Mouse (Mus musculus) neutrophil, adult 83 days (primary cell): ENCODE measurements around the gene Znhit3. TPM values are rescaled to one million over a fixed set of nuclear protein-coding genes. Genes with fewer than 3 reads are reported as not detected.

Experiments used
- total RNA-seq, 2 experiments: library from RNA; stranded (reverse); gene quantifications; one replicate each; pipeline ENCODE4 v1.2.4; 2023

Gene Znhit3
- 10 to 100 TPM in 1 of 2 experiments, 1 to 10 TPM in 1; 7.2 to 10.3 TPM for total RNA-seq

DNA sequence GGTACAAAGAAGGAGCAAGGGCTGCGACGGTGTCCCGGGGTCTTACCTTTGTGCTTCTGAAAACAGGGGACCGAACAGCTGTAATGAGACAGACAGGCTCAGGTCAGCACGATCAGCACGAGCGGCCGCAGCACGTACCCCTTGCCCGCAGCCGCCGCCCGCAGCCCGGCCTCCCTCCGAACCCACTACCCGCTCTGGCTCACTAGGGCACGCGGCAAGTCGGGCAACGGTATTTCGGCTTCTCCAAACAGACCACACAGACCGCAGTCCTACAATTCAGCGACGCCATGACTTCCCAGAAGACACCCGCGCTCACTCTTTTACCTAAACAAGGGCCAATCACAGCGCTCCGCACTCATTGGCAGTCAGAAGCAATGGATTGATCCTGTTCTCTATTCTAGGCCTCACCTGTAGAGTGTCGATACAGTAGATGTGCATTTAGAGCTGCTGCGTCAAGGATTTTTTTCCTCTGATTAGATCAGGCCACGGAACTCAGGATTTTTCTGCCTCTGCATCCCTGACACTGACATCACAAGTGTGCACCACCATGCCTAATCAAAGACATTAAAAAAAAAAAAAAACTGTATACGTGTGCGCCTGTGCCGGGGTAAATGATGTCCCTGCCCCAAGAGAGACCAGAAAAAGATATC, at the start of gene Znhit3:
Znhit3 (minus strand) TSS at position 314 of the 650 bp plus-strand sequence.

GRCm38 (mm10) chr11:84957591-84958270, 41.6 kb upstream of the Znhit3 start, which contains the start of gene Car4:
Gene Car4 (plus strand): TSS chr11:84957786.

GRCm38 (mm10) chr11:84879772-84880464, 36.2 kb downstream of the Znhit3 start, which contains the start of the genes Myo19 and Pigw:
Gene Myo19 (plus strand): TSS chr11:84880148.
Gene Pigw (minus strand): TSS chr11:84880285.

GRCm38 (mm10) chr11:84870337-84871043, 45.7 kb downstream of the Znhit3 start, which contains the start of gene Ggnbp2:
Gene Ggnbp2 (minus strand): TSS chr11:84870817.

Other genes with a start within 250 kb of the Znhit3 start
- 1 to 10 TPM; 5.5 to 7.0 TPM for gene Mrm1, start 96.9 kb downstream of the Znhit3 start, total RNA-seq
- 10 to 100 TPM; 28.7 to 29.9 TPM for gene Dhrs11, start 87.4 kb downstream of the Znhit3 start, total RNA-seq
- 100 to 1,000 TPM; 102 to 127 TPM for gene Ggnbp2, start 45.5 kb downstream of the Znhit3 start, total RNA-seq
- 1 to 10 TPM; 2.5 to 3.4 TPM for gene Myo19, start 36.2 kb downstream of the Znhit3 start, total RNA-seq
- gene Pigw, start 36.1 kb downstream of the Znhit3 start, total RNA-seq: 1 to 10 TPM; 2.4 to 3.3 TPM
- gene Car4, start 41.4 kb upstream of the Znhit3 start, total RNA-seq: not detected
- 10 to 100 TPM; 70.5 to 75.6 TPM for gene Usp32, start 223.8 kb upstream of the Znhit3 start, total RNA-seq